Mouse (Mus musculus): Measurements from ENCODE around the gene Nxpe5. TPM values are rescaled to one million over a fixed set of nuclear protein-coding genes. Genes with fewer than 3 reads are reported as not detected.
A peak's percentile ranks its signal among the peaks of the same experiment; 100 is the strongest.
"Not testable (repeated sequence)": the region's sequence is repeated elsewhere in the genome, so short reads cannot be mapped to it uniquely, and the experiment has no call there.

Gene Nxpe5
- total and polyA plus RNA-seq, 3 experiments, result 0.10 to 1.2 (median 0.98) TPM

DNA sequence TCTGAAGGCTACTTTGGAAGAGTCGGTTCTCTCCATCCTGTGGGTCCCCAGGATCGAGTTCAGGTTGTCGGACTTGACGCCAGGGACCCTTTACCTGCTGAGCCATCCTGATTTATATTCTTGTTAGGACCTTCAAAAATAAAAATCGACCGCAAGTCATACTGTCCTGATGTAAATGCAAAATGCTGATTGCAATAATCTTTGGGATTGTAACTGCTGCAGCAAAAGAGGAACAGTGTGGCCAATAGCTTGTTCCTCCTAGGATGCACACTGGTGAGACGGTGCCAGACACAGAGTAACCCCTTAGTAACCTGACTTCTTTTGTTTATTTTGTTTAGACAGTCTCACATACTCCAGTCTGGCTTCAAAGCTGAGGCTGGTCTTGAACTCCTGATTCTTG is 30.2 kb upstream of the Nxpe5 start:
- H3K36me3 ChIP-seq (ENCODE audit: control insufficient read depth, insufficient read depth, low read length), result no peaks in the 10 kb centered on the region
- H3K4me1 ChIP-seq (ENCODE audit: control insufficient read depth, insufficient read depth, low read length), result peaks cover 1% of the 10 kb centered on the region; the same call in 1 of the 2 replicates
- H3K27ac ChIP-seq, result no peak overlapping the region
- intact Hi-C loops (cut with DNase I), result no loop called here
- 71% methylated on average over 7 of the region's 7 CpGs for WGBS
- H3K9ac ChIP-seq (ENCODE audit: low read depth, low read length), result no peak overlapping the region
- H3K79me2 ChIP-seq (replicated peaks; ENCODE audit: control insufficient read depth, insufficient read depth, low read length), result no peaks in the 10 kb centered on the region
- no peaks in the 10 kb centered on the region for H3K27me3 ChIP-seq (ENCODE audit: control insufficient read depth, insufficient read depth, low read length)
- H3K4me3 ChIP-seq, result peak overlapping the region; percentile 75; the same call in 1 of the 2 replicates
- DNase-seq, result no peak
- TF ChIP-seq CTCF (IDR thresholded peaks at IDR 0.05), result no peak
- no peak for TF ChIP-seq POLR2A (IDR thresholded peaks at IDR 0.05; ENCODE audit: insufficient read depth, low read depth, low read length)
- TF ChIP-seq EP300 (IDR thresholded peaks at IDR 0.05; ENCODE audit: insufficient read depth, low read depth, low read length), result no peak

DNA sequence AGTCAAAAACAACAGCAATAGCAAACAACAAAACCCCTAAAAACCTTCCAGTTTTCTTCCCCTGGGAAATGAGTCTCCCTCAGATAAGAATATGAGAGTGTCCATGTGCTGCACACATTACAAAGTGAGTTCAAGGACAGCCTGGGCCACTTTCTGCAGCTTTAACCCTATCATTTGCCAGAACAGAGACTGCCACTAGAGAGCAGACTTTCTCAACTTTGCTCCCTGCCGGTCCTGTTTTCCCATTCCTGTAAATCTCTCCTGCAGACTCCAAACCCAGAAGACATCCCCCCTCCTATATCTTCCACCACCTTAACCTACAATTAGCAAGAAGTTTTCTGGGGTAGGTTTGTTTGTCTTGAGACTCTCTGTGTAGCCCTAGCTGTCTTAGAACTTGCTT is 26.1 kb upstream of the Nxpe5 start:
- no peaks in the 10 kb centered on the region for H3K27me3 ChIP-seq (ENCODE audit: control insufficient read depth, insufficient read depth, low read length)
- no peak overlapping the region for H3K4me3 ChIP-seq
- DNase-seq, result no peak
- no peak overlapping the region for H3K27ac ChIP-seq
- no peaks in the 10 kb centered on the region for H3K79me2 ChIP-seq (replicated peaks; ENCODE audit: control insufficient read depth, insufficient read depth, low read length)
- intact Hi-C loops (cut with DNase I), result no loop called here
- 3% methylated on average over 1 of the region's 1 CpGs for WGBS
- no peaks in the 10 kb centered on the region for H3K36me3 ChIP-seq (ENCODE audit: control insufficient read depth, insufficient read depth, low read length)
- H3K4me1 ChIP-seq (ENCODE audit: control insufficient read depth, insufficient read depth, low read length), result peaks cover 1% of the 10 kb centered on the region; the same call in 1 of the 2 replicates
- TF ChIP-seq CTCF (IDR thresholded peaks at IDR 0.05) (peak; percentile 55), POLR2A (IDR thresholded peaks at IDR 0.05; ENCODE audit: insufficient read depth, low read depth, low read length) (no peak)
- H3K9ac ChIP-seq (ENCODE audit: low read depth, low read length), result no peak overlapping the region

DNA sequence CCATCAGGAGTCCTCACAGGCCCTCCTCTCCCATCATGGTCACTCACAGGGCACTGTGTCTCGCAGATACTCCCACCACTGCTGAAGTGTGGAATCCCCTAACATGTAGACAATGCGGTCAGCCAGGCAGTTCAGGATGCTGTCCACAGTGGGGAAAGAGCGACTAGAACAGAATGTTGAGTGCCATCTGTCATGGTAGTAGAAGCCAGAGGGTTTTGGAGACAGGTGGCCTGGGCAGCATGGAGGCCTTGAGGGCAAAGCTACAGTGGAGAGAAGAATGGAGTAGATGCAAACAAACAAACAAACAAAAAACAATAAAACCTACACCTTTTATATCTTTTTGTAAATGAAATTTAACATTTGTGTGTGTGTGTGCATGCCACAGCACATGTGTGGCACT is 23.6 kb upstream of the Nxpe5 start:
- no peak for TF ChIP-seq EP300 (IDR thresholded peaks at IDR 0.05; ENCODE audit: insufficient read depth, low read depth, low read length)
- TF ChIP-seq POLR2A (IDR thresholded peaks at IDR 0.05; ENCODE audit: insufficient read depth, low read depth, low read length), result no peak
- TF ChIP-seq CTCF (IDR thresholded peaks at IDR 0.05), result no peak
- H3K4me3 ChIP-seq, result no peak overlapping the region
- no peaks in the 10 kb centered on the region for H3K27me3 ChIP-seq (ENCODE audit: control insufficient read depth, insufficient read depth, low read length)
- WGBS, result 85% methylated on average over 3 of the region's 3 CpGs
- no peak for DNase-seq
- no peak overlapping the region for H3K27ac ChIP-seq
- no peaks in the 10 kb centered on the region for H3K79me2 ChIP-seq (replicated peaks; ENCODE audit: control insufficient read depth, insufficient read depth, low read length)
- no peaks in the 10 kb centered on the region for H3K36me3 ChIP-seq (ENCODE audit: control insufficient read depth, insufficient read depth, low read length)
- intact Hi-C loops (cut with DNase I), result loop anchor here (2.0 kb wide), 1 partner anchor 47 kb away; no protein-coding TSS in a partner anchor
- no peaks in the 10 kb centered on the region for H3K4me1 ChIP-seq (ENCODE audit: control insufficient read depth, insufficient read depth, low read length)
- H3K9ac ChIP-seq (ENCODE audit: low read depth, low read length), result no peak overlapping the region

DNA sequence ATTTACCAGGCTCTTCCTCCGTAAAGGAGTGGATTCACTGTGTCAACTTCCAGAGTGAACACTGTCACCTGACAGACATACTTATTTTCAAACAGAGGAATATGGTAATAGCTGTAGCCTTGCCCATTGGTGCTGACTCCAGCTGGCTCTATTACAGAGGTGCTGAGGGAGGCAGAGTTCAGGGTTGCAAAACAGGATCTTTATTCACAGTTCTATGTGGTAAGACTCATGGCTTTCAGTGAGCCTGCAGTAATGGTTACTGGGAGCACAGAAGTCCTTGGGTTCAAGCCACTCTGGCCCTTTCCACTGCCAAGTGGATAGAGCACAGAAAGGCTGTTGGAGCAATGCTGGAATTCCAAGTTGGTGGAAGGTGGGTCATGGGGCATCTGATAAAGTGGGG is 18.4 kb upstream of the Nxpe5 start:
- H3K27ac ChIP-seq, result no peak overlapping the region
- intact Hi-C loops (cut with DNase I), result no loop called here
- no peaks in the 10 kb centered on the region for H3K79me2 ChIP-seq (replicated peaks; ENCODE audit: control insufficient read depth, insufficient read depth, low read length)
- H3K4me1 ChIP-seq (ENCODE audit: control insufficient read depth, insufficient read depth, low read length), result no peaks in the 10 kb centered on the region
- H3K27me3 ChIP-seq (ENCODE audit: control insufficient read depth, insufficient read depth, low read length), result no peaks in the 10 kb centered on the region
- no peak for DNase-seq
- WGBS, result 76% methylated on average over 1 of the region's 1 CpGs
- H3K4me3 ChIP-seq, result no peak overlapping the region
- TF ChIP-seq CTCF (IDR thresholded peaks at IDR 0.05), result no peak
- no peak for TF ChIP-seq POLR2A (IDR thresholded peaks at IDR 0.05; ENCODE audit: insufficient read depth, low read depth, low read length)
- TF ChIP-seq EP300 (IDR thresholded peaks at IDR 0.05; ENCODE audit: insufficient read depth, low read depth, low read length), result no peak
- no peak overlapping the region for H3K9ac ChIP-seq (ENCODE audit: low read depth, low read length)
- no peaks in the 10 kb centered on the region for H3K36me3 ChIP-seq (ENCODE audit: control insufficient read depth, insufficient read depth, low read length)

DNA sequence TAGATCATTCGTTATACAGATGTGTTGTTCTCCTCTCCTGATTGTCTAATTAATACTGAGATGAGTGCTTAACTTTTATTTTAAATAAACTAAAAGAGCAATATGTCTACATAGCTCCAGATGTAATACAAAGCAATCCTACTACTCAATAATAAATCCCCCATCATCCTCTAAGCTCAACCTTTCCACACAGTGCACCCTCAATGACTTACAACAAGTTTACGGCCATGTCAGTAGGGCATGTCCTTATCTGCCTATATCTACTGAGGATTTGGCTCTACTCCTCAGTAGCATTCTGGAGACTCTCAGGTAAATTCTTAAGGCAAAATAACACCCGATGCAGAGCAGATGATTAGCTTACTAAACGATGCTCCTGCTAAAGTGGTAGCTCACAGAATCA is 17.8 kb upstream of the Nxpe5 start:
- Histone ChIP-seq H3K4me1 (ENCODE audit: control insufficient read depth, insufficient read depth, low read length) (no peaks in the 10 kb centered on the region), H3K27me3 (ENCODE audit: control insufficient read depth, insufficient read depth, low read length) (no peaks in the 10 kb centered on the region), H3K4me3 (no peak overlapping the region), H3K36me3 (ENCODE audit: control insufficient read depth, insufficient read depth, low read length) (no peaks in the 10 kb centered on the region), H3K9ac (ENCODE audit: low read depth, low read length) (no peak overlapping the region), H3K27ac (no peak overlapping the region), H3K79me2 (replicated peaks; ENCODE audit: control insufficient read depth, insufficient read depth, low read length) (no peaks in the 10 kb centered on the region)
- DNase-seq, result no peak
- TF ChIP-seq POLR2A (IDR thresholded peaks at IDR 0.05; ENCODE audit: insufficient read depth, low read depth, low read length), result no peak
- 77% methylated on average over 4 of the region's 4 CpGs for WGBS
- intact Hi-C loops (cut with DNase I), result no loop called here

DNA sequence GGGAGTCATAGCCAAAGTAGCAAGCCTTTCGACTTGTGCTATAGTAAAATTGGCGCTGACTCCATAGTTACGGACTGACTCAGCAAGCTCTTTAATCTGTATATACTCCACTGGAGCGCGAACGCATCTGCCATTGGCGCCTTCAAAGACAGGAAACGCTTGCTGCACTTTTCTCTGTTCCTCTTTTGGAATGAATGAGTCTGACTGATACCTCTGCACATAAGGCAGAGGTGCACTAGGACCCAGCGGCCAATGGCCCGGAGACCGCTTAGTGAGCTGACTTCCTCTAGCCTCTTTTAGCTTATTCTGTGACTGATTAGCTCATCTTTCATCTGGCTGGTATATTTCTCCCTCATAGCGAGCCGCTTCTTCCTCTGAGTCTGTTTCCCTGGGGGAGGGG is 9.1 kb upstream of the Nxpe5 start:
- H3K4me1 ChIP-seq (ENCODE audit: control insufficient read depth, insufficient read depth, low read length); DNase-seq; intact Hi-C loops (cut with DNase I); H3K27ac ChIP-seq; H3K79me2 ChIP-seq (replicated peaks; ENCODE audit: control insufficient read depth, insufficient read depth, low read length); H3K4me3 ChIP-seq; H3K9ac ChIP-seq (ENCODE audit: low read depth, low read length); H3K36me3 ChIP-seq (ENCODE audit: control insufficient read depth, insufficient read depth, low read length); H3K27me3 ChIP-seq (ENCODE audit: control insufficient read depth, insufficient read depth, low read length): not testable (repeated sequence)
- 91% methylated on average over 13 of the region's 13 CpGs for WGBS

DNA sequence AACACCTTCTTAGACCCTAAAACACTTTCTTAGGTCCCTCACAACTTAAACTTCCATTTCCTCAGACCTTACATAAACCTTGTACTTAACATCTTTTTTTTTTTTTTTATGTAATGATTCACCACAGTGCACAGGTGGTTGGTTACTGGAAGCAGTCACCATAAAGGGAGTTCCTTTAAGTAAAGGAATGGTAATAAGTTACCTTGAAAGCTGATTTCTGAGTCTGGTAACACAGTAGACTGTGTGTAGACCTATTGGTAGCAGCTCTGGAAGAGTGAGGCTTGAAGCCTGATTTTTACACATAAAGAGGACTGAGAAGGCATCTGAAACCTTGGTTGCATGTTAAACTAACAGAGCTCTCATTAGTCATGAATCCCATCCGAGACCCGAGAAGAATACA is 5.8 kb upstream of the Nxpe5 start:
- no peak overlapping the region for H3K4me3 ChIP-seq
- no peak for DNase-seq
- no peaks in the 10 kb centered on the region for H3K36me3 ChIP-seq (ENCODE audit: control insufficient read depth, insufficient read depth, low read length)
- WGBS, result 40% methylated on average over 2 of the region's 2 CpGs
- no peaks in the 10 kb centered on the region for H3K27me3 ChIP-seq (ENCODE audit: control insufficient read depth, insufficient read depth, low read length)
- no peak overlapping the region for H3K27ac ChIP-seq
- no peak overlapping the region for H3K9ac ChIP-seq (ENCODE audit: low read depth, low read length)
- no peaks in the 10 kb centered on the region for H3K4me1 ChIP-seq (ENCODE audit: control insufficient read depth, insufficient read depth, low read length)
- TF ChIP-seq POLR2A (IDR thresholded peaks at IDR 0.05; ENCODE audit: insufficient read depth, low read depth, low read length) (no peak), CTCF (IDR thresholded peaks at IDR 0.05) (no peak), EP300 (IDR thresholded peaks at IDR 0.05; ENCODE audit: insufficient read depth, low read depth, low read length) (no peak)
- H3K79me2 ChIP-seq (replicated peaks; ENCODE audit: control insufficient read depth, insufficient read depth, low read length), result no peaks in the 10 kb centered on the region
- intact Hi-C loops (cut with DNase I), result loop anchor here (5.0 kb wide), 1 partner anchor 252 kb away; no protein-coding TSS in a partner anchor
